Mouse (Mus musculus) spleen, postnatal 14 days (tissue): ENCODE measurements around the gene Gm26620.
A peak's percentile ranks its signal among the peaks of the same experiment; 100 is the strongest.

ENCODE experiments used
- DNase-seq, 2 experiments: peaks; one replicate each; pipeline ENCODE4 v3.0.0; 2021 to 2022; ENCODE audit warnings: low spot score in 2 of 2

Gene Gm26620

GRCm38 (mm10) chr1:170884978-170885561 lies at the start of gene Gm26620, which contains the start of gene Dusp12:
Gm26620 (plus strand) TSS chr1:170885065.
Dusp12 (minus strand) TSS chr1:170885540.
- DNase-seq = peak; percentile 52 to 69

DNA sequence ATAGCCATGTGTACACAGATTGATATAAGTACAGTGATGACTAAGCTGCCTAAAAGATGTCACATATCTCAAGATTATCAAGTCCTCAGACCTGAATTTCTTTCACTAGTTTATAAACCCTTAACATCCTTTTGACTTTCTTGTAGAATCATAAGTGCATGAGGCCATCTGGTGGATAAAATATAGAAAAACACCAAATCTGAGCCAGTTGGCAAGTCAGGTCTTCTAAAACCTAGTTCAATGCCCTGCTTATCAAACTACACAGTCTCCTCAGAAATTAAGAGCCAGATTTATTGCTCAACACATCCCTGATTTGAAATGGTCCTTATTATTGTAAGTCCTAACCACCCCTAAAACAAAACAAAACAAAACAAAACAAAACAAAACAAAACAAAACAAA lies 45.2 kb upstream of the Gm26620 start:
- no peak for DNase-seq

DNA sequence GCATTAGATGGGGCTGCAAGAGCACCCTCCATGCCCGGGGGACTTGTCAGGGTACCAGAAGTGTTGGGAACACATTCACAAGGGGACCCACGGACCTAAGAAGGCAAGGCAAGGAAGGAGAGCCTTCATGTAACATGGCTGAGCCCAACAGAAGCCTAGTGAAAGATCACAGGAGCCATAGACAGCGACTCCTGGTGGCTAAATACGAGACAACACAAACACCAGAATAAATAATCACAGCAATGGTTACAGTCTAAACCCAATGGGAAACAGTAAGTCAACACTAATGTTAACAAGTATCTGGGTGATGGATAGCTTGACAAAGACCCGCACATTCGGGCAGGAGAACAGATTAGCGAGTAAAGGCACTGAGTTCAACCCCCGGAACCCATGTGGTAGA lies 40.5 kb upstream of the Gm26620 start:
- DNase-seq = no peak

GRCm38 (mm10) chr1:170845448-170846307 lies 39.2 kb upstream of the Gm26620 start:
- DNase-seq = no peak

- no peak for DNase-seq
These were observed 34.9 kb upstream of the Gm26620 start for GRCm38 (mm10) chr1:170850007-170850406.

DNA sequence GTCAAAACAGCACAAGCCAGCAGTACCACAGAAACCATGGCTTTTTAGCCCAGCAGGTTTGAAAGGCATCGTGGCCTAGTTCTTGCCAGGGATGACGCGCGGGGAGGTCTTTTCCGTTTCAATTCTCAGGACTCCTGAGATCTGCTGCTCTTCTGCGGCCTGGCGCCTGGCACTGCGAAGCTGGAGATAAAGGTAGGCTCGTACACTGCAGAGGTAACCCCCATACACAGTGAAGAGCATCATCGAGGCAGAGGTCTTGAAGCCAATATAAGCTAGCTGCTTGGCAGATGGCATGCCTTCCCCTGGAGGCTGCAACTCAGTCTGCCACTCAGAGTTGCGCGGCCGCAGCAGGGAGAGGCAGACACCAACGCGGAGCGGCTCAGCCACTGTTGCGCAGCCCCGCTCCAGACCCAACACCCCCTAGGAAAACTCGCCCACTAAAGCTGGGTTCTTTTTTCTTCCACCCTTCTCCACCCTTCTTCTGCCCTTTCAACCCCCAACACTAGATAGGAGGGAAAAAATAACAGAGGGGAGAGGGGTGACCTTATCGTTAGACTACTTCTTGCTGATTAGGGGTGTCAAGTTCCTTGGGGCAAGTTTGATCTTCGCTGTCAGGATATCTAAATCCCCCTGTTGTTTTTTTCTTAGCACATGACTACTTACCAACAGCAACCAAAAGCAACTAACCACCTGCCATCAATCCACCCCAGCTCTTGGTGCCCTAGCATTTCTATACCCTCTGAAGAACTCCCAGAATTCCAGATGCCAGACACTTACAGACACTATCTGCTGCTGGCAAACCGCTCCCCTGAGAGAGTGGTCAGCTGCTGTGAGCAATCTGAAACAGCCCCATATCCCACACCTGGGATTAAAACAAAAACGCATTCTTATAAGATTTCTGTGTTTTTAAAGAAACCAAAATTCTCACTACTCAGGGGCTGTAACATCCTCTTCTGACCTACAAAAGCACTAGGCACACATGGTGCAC lies 33.9 kb upstream of the Gm26620 start:
- no peak for DNase-seq

DNA sequence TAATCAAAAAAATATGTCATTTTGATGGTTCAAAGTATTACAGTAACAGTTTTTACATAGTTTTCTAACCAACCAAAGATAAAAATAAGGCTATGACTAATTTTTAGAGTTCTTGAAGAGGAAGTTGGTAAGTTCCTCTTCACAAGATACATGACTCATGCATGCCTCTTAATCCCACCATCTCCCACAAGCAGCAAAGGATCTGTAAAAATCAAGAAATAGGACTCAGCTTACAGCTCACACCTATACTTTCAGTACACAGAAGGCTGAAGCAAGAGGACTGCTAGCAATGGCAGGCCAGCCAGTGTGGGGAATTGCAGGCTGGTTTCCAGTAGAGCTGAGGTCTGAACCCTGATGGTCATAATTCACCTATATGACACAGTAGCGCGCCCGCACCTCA lies 31.3 kb upstream of the Gm26620 start:
- DNase-seq = no peak

GRCm38 (mm10) chr1:170855056-170855760 lies 29.7 kb upstream of the Gm26620 start:
- no peak for DNase-seq

DNA sequence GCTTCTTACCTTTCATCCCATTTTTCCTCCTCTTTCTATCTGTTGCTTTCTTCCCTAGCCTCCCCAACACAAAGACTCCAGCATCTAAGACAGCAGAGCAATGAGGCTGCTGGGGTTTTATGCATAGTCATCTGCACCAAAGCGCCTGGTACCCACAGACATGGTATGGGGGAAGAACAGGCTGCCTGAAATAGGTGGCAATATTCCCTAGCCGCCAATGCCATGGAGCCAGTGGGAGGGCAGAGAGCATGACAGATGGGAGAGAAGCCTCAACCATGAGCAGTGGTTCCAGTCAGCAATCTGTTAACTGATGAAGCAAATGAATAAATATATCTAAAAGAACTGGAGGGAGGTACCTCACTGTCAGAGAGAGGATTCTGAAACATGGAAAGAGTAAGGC lies 27.5 kb upstream of the Gm26620 start:
- no peak for DNase-seq

- DNase-seq = no peak
These were observed 26.0 kb upstream of the Gm26620 start for GRCm38 (mm10) chr1:170858872-170859271.

DNA sequence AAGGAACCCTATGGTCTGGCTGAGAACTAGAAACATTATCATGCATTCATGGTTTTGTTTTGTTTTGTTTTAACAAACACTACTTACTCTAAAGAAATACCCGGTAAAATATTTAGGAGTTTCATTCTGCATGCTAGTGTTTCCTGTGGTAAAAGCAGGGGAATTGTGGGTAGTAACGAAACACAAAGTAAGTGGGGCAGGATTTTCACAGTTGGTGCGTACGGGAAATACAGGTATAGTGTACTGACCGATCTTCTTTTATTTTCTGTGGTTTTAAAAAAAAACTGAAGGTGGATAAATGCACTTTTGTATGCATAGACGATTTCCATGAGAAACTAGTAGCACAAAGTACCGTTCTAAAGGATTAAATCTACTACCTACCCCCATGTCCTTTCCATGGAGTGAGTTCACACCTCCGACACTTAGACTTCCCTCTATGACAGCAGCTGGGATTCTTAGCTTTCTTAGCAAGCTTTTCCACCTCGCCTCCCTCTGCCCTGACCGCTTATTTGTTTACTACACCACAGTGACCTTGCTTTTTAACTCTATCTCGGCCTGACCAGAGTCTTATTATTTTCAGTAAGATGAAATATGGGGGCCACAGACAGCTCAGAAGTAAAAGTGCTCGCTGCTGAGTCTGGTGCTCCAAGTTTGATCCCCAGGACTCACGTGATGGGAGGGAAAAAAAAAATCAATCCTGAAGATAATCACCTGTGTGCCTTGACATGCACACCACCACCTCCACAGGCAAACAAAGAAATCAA lies 23.0 kb upstream of the Gm26620 start:
- no peak for DNase-seq

DNA sequence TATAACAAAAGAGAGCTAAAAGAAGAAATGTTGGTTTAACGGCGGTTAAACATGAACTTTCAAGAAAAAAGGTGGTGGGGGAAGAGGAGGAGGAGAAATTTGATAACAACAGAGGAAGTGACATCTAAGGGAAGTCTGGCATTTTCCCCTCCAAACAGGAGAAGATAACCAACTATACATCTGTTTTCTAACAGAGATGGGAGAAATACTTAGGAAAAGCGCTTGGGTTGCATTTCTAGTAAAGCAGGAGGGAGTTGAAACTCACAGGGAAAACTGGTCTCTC lies 22.5 kb upstream of the Gm26620 start:
- DNase-seq = no peak

GRCm38 (mm10) chr1:170863033-170863432 lies 21.8 kb upstream of the Gm26620 start:
- no peak for DNase-seq

GRCm38 (mm10) chr1:170864234-170864633 lies 20.6 kb upstream of the Gm26620 start:
- DNase-seq = no peak

- no peak for DNase-seq
These were observed 20.1 kb upstream of the Gm26620 start for GRCm38 (mm10) chr1:170864754-170865153.

GRCm38 (mm10) chr1:170865406-170865805 lies 19.5 kb upstream of the Gm26620 start:
- no peak for DNase-seq

DNA sequence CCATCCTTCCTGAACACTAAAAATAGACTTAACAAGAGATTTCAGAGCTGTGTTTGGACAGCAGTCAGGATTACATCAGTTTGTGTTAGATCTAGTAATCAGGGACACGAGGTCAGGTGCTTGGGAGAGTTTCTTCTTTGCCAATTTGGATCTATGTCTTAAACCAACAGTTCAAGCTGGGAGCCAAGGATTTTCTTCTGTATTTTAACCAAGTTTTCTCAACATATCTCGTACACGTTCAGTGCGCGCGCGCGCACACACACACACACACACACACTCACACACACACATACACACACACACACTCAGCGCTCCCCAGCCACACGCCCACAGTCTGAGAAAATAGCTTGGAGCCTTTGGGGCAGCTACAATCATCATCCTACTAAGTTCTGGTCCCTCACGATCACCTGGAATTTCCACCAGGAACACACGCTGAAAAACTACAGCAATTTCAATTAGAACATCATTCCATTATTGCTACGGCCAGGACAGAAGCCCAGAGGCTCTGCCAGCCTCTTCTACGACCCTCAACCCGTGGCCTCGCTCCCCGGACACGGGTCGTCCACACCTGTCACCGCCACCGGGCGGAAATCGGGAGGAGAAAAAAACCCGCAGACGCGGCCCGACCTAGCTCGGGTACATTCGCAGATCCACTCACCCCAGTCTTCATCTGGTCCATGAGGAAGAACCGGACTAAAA lies 17.7 kb upstream of the Gm26620 start:
- DNase-seq = no peak

DNA sequence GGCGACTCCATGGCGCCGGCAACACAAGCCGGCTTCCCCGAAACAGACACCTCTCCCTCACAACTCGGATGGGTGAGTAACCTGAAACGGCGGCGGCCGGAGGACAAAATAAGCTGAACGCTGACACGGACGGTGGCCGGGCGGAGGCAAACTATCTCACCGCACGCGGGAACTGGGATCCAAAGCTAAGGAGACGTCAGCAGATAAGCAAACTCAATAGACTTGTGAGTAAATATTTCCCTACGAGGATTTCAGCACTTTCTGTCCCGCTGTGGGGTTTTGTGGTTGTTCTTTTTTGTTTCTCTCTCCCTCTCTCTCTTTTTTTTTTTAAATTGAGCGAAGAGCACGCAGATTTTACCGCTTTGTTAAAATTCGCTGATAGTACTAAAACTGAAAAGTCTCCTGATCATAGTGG lies 17.2 kb upstream of the Gm26620 start, which contains the start of gene Atf6:
Gene Atf6 (minus strand): TSS at position 81 of the 415 bp plus-strand sequence.
- peak; percentile 91 to 96 for DNase-seq

DNA sequence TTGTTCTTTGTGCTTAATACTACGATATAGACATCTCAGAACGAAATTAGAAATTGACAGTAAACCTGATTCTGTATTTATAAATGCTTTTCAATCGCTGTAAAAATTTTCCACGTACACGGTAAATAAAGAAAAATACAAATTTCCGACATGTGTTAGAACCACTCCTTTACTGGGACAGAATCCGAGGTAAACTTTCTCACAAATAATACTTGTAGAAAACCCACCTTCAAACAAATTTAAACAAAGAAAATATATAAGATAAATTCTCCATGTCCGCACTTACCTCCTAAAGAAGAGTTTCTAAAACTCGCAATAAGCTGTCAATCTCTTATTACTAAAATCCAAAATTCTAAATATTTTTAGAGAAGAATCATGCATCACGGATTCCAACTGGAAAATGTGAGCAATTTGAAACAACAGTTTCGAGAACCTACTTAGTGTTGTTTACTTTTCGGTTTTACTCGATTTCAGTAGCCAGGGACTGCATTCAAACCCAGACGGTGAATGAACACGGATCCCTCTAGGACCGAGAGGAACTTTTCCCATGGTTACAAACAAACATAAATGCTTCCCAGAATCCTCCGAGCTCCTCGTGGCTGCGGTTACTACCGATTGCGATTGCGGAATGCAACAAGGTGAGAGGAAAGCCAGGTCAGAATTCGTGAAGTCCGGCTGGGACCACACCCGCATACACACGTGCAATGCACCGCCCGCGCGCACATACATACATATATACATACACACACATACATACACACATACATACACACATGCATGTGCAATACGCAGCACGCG lies 16.6 kb upstream of the Gm26620 start:
- DNase-seq = peak in 1 of 2 experiments; percentile 35
